Mouse (Mus musculus): ENCODE measurements at regions not wholly inside any gene's neighbourhood (a gene's known extent, or its start where the extent isn't known, plus 50 kb on each side); places are given as distances from the start of the nearest gene placed in this dataset.

DNA sequence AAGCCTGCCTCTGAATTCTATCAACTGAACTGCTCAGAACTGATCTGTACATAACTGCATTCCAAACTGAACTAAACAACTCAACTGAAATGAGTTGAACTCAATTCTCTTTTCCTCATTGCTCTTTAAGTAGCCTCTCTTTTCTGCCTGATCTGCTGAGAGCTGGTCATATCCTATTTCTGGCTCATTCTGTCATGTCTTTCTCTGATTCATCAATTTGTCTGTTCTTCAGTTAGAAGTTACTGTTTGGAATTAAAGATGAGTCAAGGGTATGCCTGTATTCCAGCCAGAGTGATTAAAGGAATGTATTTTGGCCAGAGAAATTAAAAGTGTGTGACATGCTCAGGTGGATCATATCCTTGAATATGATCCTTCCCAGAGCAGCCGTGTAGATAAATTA is 1303.8 kb downstream of the Nxph1 start:
- peak; percentile 84 for DNase-seq (ENCODE audit: inconsistent ontology term)

GRCm38 (mm10) chr6:10295225-10295624 is 1347.0 kb downstream of the Nxph1 start:
- DNase-seq (ENCODE audit: inconsistent ontology term), result no peak

Data from Muller cell, postnatal 12 days (primary cell).